Mouse (Mus musculus): ENCODE measurements around the gene Tmc8. TPM values are rescaled to one million over a fixed set of nuclear protein-coding genes. Genes with fewer than 3 reads are reported as not detected.
A peak's percentile ranks its signal among the peaks of the same experiment; 100 is the strongest.
"Not testable (repeated sequence)": the region's sequence is repeated elsewhere in the genome, so short reads cannot be mapped to it uniquely, and the experiment has no call there.

The Tmc8 gene
- total RNA-seq, 2 experiments from 2014 or later = 7.1 to 7.6 TPM

DNA sequence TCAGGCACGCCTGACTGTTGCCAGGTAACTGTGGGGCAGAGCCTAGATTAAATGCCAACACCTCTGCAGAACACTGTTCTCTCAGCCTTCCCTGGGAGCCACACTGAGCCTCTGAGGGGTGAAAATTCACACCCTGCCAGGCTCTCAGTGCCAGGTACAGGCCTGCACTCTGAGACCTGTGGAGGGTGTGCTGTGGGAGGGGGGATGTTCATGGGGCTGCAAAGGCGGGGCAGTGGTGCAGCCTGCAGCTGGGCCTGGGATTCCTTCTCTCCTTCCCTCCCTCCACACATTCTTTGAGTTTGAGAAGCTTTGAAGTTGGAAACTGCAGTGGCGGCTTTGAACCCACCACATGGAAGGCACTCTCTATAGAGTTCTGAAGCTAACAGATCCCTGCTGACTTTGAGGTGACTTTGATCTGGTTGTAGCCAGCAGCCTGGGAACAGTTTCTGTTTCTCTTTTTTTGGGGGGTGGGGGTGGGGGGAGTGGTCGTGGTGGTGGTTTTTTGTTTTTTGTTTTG, 12.2 kb downstream of the Tmc8 start:
- DNase-seq (ENCODE audit: low spot score in 2 of 2) = no peak

DNA sequence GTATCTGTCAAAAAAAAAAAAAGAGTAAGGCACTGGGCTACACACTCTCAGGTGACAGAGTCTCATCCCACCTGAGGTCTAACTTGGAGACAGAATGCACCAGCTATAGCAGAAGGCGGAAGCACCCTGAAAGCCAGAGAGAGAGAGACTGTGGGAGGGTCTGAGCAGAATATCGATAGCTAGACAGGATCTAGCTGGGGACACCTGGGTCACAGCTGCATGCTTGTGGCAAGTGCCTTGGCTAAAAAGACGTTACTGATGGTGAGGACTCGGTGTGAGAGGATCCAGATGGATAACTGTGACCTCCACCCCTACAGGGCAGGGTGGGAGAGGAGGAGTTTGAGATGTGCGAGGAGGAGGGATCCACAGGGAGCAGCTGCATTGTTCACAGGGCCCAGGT, 15.1 kb downstream of the Tmc8 start:
- DNase-seq (ENCODE audit: low spot score in 2 of 2) = no peak

DNA sequence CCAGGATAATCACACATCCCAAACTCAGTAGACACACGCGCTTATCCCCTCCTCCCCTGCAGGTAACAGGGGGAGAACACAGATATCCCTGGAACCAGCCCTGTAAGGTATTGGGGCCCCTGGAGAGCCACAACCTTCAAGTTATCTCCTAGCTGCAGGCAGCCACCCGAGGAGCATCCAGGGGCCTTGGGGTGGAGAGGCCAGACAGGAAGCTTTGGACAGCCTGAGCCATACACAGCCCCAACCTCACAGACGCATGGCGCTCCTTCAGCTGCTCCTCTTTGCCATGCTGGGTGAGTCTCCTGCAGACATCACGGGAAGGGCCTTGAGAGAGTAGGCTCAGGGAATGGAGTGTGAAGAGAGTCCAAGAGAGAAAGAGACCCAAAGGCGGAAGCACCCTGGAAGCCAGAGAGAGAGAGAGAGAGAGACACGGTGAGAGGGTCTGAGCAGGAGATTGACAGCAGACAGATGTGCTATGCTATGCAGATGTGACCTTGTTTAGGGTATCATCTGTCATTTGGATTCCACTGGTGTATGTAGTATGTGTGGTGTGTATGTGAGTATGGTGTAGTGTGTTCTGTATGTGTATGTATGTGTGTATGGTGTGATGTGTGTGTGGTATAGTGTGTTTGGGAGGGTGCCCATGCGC, 15.8 kb downstream of the Tmc8 start, which contains the start of gene 6030468B19Rik:
TSS of gene 6030468B19Rik (plus strand) at position 150 of the 649 bp plus-strand sequence.
- DNase-seq (ENCODE audit: low spot score in 2 of 2) = no peak

DNA sequence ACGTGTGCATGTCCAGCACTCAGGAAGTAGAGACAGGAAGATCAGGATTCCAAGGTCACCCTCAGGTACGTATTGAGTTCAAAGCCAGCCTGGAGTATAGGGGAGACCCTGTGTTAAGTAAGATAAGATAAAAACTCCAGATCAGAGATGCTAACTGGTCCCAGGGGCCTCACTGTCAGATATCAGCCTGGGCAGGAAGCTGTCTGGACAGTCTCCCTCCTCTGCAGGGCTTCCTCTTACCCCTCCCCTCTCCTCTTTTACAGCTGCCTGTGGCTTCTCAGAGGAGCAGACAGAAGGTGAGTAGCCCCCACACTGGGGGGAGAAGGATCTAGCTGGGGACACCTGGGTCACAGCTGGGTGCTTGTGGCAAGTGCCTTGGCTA, 16.3 kb downstream of the Tmc8 start:
- DNase-seq (ENCODE audit: low spot score in 2 of 2) = no peak

DNA sequence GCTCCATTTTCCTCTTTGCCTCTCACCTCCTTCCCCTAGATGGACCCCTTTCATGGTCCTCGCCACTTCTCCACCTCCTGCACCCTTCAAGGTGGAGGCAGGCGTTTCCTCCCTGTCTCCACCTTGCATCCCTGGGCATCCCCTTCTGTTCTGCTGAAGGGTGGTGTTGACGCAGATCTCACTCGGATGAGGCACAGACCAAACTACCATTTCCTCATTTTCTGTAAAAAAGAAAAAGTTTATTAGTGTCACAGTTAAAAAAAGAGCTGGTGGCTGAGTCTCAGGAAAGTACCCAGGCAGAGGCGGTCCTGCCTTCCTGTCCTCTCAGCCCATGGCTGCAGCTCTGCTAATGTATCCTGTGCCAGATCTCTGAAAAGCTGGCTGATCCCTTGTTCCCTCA, 17.3 kb downstream of the Tmc8 start:
- no peak for DNase-seq (ENCODE audit: low spot score in 2 of 2)

DNA sequence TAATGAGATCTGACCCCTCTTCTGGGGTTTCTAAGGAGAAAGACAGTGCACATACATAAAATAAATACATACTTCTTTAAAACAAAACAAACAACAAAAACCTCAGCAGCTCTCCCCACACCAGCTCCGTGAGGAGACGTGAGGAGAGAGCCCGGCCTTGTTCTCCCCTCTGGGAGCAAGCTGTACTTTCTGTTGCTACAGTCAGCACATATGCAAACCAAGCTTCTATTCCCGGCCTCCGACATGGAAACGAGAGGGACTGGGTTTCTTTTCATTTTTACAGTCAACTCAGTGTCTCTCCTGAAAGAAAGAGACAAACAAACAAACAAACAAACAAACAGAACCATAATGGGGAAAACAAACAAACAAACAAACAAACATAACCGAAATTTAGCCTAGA, 18.2 kb downstream of the Tmc8 start:
- no peak for DNase-seq (ENCODE audit: low spot score in 2 of 2)

DNA sequence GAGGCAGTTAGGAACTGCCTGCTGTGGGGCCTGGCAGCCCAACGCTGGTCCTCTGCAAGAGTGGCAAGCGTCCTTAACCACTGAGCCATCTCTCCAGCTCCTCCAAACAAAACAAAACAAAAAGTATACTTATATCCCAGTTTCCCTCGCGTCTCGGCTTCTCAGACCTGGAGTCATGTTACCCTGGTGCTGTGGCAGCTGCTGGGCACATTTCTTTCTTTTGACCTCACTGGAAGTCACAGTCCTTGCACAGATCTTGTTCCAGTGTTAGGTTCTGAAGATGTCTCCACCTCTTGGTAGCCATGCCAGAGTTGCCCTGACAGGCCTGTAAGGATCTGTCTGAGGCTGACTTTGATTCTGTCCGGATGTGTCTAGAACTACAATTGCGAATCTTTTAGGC, 19.8 kb downstream of the Tmc8 start:
- no peak for DNase-seq (ENCODE audit: low spot score in 2 of 2)

DNA sequence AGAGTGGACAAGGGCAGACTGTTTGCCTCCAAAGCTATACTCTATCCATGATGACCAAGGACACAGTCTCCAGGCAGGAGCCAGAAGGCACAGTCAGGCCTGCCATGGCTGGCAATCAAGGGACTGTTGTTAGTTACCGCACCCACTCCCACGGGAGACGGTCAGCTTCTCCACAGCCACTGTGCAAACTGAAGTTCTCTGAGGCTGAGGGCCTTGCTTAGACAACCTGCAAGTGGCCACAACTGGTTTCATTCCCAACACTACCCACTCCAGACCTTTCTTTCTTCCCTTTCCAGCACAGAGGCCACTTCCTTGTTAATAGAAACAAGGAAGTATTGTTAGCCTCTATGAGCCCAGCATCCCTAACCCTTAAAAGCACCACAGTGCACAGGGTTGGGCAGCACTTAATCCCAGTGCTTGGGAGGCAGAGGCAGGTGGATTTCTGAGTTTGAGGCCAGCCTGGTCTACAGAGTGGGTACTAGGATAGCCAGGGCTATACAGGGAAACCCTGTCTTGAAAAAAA, 21.4 kb downstream of the Tmc8 start:
- DNase-seq (ENCODE audit: low spot score in 2 of 2) = no peak

DNA sequence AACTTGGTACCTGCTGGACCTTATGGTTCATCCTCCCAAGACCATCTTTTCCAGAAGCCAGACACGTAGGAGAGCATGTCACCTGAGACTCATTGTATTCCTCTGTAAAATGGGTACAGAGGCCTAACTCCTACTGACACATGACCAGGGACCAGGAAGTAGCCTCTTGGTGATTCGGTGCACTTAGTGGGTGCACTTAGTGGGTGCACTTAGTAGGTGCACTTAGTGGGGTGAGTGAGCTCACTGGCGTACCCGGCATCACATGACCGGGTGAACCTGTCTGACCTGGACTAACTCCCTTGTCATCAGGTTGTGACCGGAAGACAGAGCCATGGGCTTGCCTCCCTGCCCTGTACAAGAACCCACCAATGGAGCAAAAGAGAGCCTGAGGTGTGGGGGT, 24.9 kb downstream of the Tmc8 start:
- no peak for DNase-seq (ENCODE audit: low spot score in 2 of 2)

DNA sequence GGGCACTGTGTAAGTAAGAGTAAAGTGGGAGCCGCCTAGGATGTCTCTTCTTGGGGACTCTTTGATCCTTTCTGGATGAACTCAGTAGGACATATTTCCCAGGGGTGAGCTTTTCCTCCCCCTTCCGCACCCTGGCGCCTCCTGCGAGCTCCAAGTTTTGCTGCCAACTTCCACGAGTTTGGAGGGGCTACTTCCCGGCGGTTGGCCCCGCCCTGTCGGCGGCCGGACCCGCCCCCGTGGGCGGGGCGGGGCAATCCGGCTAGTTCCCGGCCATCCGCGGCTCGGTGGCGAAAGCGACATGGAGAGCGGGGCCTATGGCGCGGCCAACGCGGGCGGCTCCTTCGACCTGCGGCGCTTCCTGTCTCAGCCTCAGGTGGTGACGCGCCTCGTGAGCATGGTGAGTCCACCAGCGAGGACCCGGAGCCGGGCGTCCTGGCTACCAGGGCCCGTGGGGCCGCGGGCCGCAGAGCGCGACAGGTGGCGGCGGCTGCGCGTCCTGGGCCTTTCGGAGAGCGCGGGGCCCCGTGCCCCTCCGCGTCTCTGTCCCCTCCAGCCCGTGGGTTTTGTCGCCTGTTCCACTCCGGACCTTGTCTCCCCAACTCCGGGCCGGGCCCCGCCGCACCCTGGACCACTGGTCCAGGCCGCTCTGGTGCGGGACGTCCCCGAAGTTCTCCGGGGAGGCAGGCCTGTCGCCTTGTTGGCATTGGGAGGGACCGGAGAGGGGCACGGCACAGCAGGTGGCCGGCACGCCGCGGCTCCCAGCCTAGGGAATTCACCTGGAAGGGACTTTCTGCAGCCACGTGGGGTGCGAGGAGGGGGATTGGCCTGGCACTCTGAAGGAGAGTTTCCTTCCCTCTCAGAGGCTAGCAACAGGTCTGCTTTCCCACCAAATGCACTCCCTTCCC, 27.8 kb downstream of the Tmc8 start, which contains the start of the genes Gm20708 and Syngr2:
TSS of gene Gm20708 (plus strand) at position 262 of the 905 bp plus-strand sequence.
TSS of gene Syngr2 (plus strand) at position 262 of the 905 bp plus-strand sequence.
- peak in 1 of 2 experiments; percentile 51 for DNase-seq (ENCODE audit: low spot score in 2 of 2)

DNA sequence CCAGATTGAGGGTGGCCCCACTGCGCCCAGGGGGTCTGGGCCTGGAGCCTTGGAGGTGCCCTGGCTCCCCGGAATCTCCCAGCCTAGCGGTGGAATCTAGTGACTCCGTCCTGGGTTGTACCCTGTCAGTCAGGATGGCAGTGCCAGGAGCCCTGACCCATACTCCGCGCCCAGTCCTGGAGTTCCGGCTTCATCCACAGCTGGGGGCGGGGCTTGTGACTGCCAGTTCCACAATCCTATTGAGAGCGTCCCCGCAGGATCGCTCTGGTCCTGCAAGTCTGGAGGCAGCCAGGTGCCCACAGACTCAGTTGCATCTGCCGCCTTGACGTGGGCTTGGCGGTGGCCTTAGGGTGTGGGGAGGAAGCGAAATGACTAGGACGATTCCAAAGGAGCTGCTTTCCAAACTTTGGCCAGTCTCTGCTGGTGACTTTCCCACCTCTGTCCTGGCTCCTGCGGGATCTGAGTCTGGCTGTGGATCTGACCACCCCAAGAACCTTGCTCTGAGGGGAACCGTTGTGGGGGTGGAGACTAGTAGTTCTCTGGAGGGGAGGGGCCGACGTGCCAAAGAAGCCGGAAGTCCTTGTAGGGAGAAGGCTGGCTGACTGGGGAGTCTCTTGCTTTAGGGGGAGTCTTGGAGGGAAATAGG, 28.6 kb downstream of the Tmc8 start:
- peak; percentile 72 to 82 for DNase-seq (ENCODE audit: low spot score in 2 of 2)

DNA sequence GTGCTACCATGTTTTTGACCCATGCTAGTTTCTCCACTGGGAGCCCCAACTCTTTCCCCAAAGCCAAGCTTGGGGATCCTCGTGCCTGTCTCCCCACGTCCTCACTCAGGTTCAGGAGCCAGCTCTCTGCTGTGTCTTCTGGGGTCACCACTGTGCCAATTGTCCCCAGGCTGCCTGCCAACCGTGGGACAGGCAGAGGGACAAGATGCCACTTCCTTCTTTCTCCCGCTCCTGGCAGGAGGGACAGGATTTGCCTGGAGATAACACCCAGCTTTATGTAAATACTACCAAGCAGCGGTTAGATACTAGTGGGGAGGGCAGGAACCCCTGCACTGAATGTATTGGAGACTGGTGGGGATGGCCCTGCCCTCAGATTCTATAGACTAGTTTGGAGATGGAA, 32.0 kb downstream of the Tmc8 start:
- DNase-seq (ENCODE audit: low spot score in 2 of 2) = no peak

DNA sequence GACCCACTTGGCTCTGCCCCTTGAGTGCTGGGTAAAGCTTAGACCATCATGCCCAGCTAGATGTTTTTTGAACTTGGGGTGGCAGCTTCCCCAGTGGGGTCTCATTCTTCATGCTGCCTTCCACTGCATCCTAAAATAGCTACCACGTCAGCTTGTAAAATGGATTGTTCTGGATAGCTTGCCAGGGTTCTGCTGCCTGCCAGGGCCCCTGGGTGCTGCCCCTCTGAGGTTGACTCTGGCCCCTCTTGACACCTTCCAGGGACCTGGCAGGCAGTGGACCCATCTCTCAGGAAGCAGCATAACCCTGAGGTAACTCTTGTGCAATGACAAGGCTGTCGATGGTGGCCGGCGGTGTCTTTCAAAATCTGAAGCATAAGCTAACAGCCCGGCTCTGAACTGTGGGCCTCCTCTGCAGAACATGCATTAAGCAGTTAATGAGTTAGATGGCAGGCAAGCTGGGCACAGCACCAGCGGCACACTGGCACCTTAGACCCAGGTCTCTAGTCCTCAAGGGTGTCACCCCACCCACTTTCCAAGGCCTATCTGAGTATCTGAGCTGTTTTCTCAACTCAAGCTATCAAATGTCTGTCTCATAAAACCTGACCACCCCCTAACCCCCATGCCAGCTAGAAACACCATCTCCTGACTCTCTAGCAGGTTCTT, 33.0 kb downstream of the Tmc8 start:
- no peak for DNase-seq (ENCODE audit: low spot score in 2 of 2)

DNA sequence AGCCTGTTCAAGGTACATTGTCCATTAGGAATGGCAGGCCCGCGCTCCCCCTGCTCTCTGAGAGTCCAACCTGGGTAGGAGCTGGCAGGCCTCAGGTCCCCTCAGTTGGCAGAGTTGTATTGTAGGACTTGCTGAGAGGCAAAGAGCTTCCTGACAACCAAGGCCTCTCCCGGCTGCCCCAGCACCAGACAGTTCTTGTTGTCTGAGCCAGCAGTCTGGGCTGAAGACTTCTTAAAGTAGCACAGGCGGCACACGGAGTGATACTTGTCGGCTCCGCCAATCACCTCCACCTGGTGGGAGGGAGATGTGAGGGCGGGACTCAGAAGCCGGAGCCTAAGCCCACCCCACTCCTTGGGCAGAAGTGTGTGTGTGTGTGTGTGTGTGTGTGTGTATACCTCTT, 34.0 kb downstream of the Tmc8 start:
- not testable (repeated sequence) for DNase-seq (ENCODE audit: low spot score in 2 of 2)

DNA sequence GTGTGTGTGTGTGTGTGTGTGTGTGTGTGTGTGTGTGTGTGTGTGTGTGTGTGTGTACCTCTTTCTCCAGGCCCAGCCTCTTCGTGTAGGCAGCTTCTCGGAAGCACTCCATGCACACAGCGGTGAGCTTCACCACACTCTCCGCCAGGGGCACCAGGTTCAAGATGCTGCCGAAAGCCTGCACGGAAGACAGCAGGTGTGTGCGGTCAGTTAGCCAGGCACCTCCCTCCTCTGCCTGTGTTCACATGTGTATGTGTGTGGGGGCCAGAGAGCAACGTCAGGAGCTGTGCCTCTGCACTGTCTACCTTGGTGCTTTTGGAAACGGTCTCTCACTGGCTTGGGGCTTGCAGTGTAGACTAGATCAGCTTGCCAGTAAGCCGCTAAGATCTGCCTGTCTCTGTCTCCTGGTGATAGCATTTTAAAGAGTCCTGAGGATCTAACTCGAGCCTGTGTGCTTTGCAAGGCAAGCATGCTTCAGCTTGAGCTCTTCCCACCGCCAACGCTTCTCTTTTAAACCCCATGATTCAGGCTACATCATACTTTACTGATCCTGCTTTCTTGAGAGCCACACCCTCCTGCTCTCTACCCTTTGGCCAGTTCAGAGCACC, 34.6 kb downstream of the Tmc8 start:
- DNase-seq (ENCODE audit: low spot score in 2 of 2) = no peak

DNA sequence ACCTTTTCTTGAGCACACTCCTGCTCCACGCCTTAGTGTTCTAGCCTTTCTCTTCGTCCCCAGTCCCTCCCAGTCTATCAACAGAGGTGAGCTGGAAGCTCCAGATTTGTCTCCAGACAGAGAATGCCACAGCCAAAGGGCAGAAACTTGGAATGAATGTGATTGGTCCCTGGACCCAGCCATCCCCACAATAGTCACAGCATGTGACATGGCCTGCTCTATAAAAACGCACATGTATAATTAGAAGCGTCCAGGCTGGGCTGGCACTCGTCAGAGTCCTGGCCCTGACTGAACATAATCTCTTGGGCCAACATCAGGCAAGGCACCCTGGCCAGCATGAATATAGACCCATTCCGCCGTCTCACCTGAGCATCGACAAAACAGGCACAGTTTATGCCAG, 37.2 kb downstream of the Tmc8 start:
- no peak for DNase-seq (ENCODE audit: low spot score in 2 of 2)

DNA sequence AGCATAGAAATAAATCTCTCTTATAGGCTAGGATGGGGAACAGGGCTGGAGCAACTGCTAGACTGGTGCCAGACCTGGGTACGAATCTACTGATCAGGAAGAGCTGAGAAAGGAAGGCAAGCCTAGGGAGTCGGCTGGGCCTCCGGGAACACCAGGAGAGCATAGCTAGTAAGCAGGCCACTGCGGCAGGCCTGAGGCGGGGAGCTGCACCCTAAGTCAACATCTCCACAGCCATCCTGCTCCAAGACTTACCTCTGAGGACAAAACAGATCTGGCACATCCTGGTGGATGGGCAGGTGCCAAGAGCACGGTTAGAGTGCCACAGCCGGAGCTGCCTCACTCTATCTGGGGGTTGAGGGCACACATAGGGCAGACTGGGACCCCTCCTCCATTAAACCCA, 38.3 kb downstream of the Tmc8 start:
- DNase-seq (ENCODE audit: low spot score in 2 of 2) = no peak

DNA sequence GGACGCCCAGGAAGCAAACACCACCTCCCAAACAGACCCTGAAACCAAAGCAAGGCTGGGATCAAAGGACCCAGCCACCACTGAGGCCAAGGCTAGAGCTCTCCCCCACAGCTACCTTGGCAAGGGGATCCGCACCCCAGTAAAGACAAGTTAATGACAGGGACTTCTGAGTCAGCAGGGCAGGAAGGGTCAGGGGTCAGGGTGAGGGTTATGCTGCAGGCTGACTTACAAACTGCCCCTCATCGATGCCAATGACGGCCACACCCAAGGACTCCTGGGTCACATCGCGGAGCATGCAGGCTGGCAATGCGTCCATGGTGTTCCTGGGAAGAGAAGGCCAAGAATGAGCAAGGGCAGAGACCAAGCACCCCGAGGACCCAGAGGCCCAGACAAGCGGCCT, 40.0 kb downstream of the Tmc8 start:
- no peak for DNase-seq (ENCODE audit: low spot score in 2 of 2)

DNA sequence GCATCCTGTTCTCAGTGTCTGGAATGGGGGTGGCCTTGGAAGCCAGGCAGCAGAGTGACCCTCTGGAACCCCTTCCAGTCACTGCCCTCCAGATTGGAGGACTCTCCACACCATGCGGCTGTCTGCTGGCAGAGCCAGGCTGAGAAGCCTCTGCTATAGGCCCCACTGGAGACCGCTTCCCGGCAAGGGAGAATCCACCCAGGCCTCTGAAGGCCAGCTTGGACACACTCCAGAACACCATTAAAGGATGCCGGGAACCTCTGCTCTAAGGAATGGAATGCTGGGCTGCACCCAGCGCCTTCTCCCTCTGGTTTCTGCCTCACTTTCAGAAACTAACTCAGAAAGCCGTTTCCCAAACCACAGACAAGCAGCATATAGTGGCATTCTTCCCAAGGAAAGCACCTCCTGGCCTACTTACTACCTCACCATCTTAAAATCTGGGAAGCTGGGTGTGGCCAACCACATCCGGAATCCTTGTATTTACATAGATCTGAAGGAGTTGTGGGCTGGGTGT, 40.9 kb downstream of the Tmc8 start:
- no peak for DNase-seq (ENCODE audit: low spot score in 2 of 2)

DNA sequence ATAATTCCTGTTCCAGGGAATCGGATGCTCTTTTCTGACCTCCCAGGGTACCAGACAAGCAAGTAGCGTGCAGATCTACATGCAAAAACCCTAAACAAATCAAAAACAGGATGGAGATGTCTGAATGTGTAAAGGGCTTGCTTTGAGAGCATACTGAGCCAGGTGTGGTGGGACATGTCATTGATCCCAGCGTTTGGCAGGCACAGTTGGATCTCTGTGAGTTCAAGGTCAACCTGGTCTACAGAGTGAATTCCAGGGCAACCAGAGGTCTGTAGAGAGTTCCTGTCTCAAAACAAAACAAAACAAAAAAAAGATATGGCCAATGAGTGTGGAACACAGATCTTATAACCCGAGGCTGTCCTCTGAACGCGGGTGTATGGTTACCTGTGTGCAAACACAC, 41.5 kb downstream of the Tmc8 start:
- no peak for DNase-seq (ENCODE audit: low spot score in 2 of 2)
